Mouse (Mus musculus): Measurements from ENCODE around the gene Lyg2.

Gene Lyg2

GRCm38 (mm10) chr1:37916393-37916792, at the start of gene Lyg2:
Gene Lyg2, minus strand, starts transcription at chr1:37916493.
- no peak for DNase-seq (ENCODE audit: low spot score in 2 of 2)

- no peak for DNase-seq (ENCODE audit: low spot score in 2 of 2)
Observed at GRCm38 (mm10) chr1:37965571-37965970, 49.3 kb upstream of the Lyg2 start.

GRCm38 (mm10) chr1:37959486-37959885, 43.2 kb upstream of the Lyg2 start:
- no peak for DNase-seq (ENCODE audit: low spot score in 2 of 2)

GRCm38 (mm10) chr1:37958516-37958915, 42.2 kb upstream of the Lyg2 start:
- DNase-seq (ENCODE audit: low spot score in 2 of 2): no peak

- no peak for DNase-seq (ENCODE audit: low spot score in 2 of 2)
Observed at GRCm38 (mm10) chr1:37957659-37958058, 41.4 kb upstream of the Lyg2 start, which contains the start of gene Lyg1. Gene Lyg1, minus strand, starts transcription at chr1:37957759.

GRCm38 (mm10) chr1:37956690-37957431, 40.6 kb upstream of the Lyg2 start:
- DNase-seq (ENCODE audit: low spot score in 2 of 2): no peak

- DNase-seq (ENCODE audit: low spot score in 2 of 2): no peak
Observed at GRCm38 (mm10) chr1:37955251-37955650, 39.0 kb upstream of the Lyg2 start.

GRCm38 (mm10) chr1:37954786-37955185, 38.5 kb upstream of the Lyg2 start:
- DNase-seq (ENCODE audit: low spot score in 2 of 2): no peak

GRCm38 (mm10) chr1:37948906-37949305, 32.6 kb upstream of the Lyg2 start:
- DNase-seq (ENCODE audit: low spot score in 2 of 2): no peak

- DNase-seq (ENCODE audit: low spot score in 2 of 2): peak; percentile 47 to 54
Observed at GRCm38 (mm10) chr1:37931806-37932205, 15.5 kb upstream of the Lyg2 start.

GRCm38 (mm10) chr1:37925971-37926370, 9.7 kb upstream of the Lyg2 start:
- no peak for DNase-seq (ENCODE audit: low spot score in 2 of 2)

GRCm38 (mm10) chr1:37922536-37922935, 6.2 kb upstream of the Lyg2 start:
- DNase-seq (ENCODE audit: low spot score in 2 of 2): no peak

- DNase-seq (ENCODE audit: low spot score in 2 of 2): no peak
Observed at GRCm38 (mm10) chr1:37918096-37918495, 1.8 kb upstream of the Lyg2 start.

- no peak for DNase-seq (ENCODE audit: low spot score in 2 of 2)
Observed at GRCm38 (mm10) chr1:37917666-37918065, 1.4 kb upstream of the Lyg2 start.

- DNase-seq (ENCODE audit: low spot score in 2 of 2): no peak
Observed at GRCm38 (mm10) chr1:37912751-37913150, 3.5 kb downstream of the Lyg2 start.

- peak in 1 of 2 experiments; percentile 9 for DNase-seq (ENCODE audit: low spot score in 2 of 2)
Observed at GRCm38 (mm10) chr1:37903178-37903577, 13.1 kb downstream of the Lyg2 start.

GRCm38 (mm10) chr1:37900288-37900687, 16.0 kb downstream of the Lyg2 start:
- no peak for DNase-seq (ENCODE audit: low spot score in 2 of 2)

- DNase-seq (ENCODE audit: low spot score in 2 of 2): no peak
Observed at GRCm38 (mm10) chr1:37899816-37900215, 16.5 kb downstream of the Lyg2 start.

- no peak for DNase-seq (ENCODE audit: low spot score in 2 of 2)
Observed at GRCm38 (mm10) chr1:37894606-37895005, 21.7 kb downstream of the Lyg2 start.

GRCm38 (mm10) chr1:37891400-37891799, 24.9 kb downstream of the Lyg2 start:
- DNase-seq (ENCODE audit: low spot score in 2 of 2): no peak

- DNase-seq (ENCODE audit: low spot score in 2 of 2): peak; percentile 85 to 90
Observed at GRCm38 (mm10) chr1:37890025-37890652, 26.2 kb downstream of the Lyg2 start, which contains the start of the genes Mitd1 and Mrpl30. Gene Mitd1, minus strand, starts transcription at chr1:37890411. Gene Mrpl30, plus strand, starts transcription at chr1:37890477.

GRCm38 (mm10) chr1:37889206-37889605, 27.1 kb downstream of the Lyg2 start:
- no peak for DNase-seq (ENCODE audit: low spot score in 2 of 2)

- DNase-seq (ENCODE audit: low spot score in 2 of 2): no peak
Observed at GRCm38 (mm10) chr1:37884451-37884850, 31.8 kb downstream of the Lyg2 start.

All from urinary bladder, postnatal 36 days (tissue).